Mouse (Mus musculus) heart, adult 2 months (tissue): ENCODE data around the gene Pax6. TPM values are rescaled to one million over a fixed set of nuclear protein-coding genes. Genes with fewer than 3 reads are reported as not detected.

ENCODE experiments used
- DNase-seq, 2 experiments: peaks; one replicate each; pipeline ENCODE4 v3.0.0; 2021
- H3K27ac ChIP-seq: fragments of 200-600 bp; 2 replicates; pipeline ENCODE4 v1.8.1; 2022
- H3K27me3 ChIP-seq: fragments of 200-500 bp; 2 replicates; pipeline ENCODE4 v1.6.1; 2012; ENCODE audit warnings: mild to moderate bottlenecking, low read length, inconsistent platforms, mixed read lengths; ENCODE audit not compliant: control insufficient read depth, insufficient read depth
- H3K36me3 ChIP-seq: fragments of 200-500 bp; 2 replicates; pipeline ENCODE4 v1.6.1; 2012; ENCODE audit warnings: low read length, inconsistent platforms; ENCODE audit not compliant: control insufficient read depth, insufficient read depth
- H3K4me1 ChIP-seq: fragments of 200-500 bp; 2 replicates; pipeline ENCODE4 v1.6.1; 2011; ENCODE audit warnings: low read length; ENCODE audit not compliant: control insufficient read depth, insufficient read depth
- H3K4me3 ChIP-seq: fragments of 200-600 bp; 2 replicates; pipeline ENCODE4 v1.8.1; 2022
- H3K79me2 ChIP-seq: fragments of 200-500 bp; replicated peaks from 2 replicates; pipeline ENCODE4 v1.6.1; 2012; ENCODE audit warnings: mild to moderate bottlenecking, inconsistent platforms, low read length, moderate library complexity, mixed read lengths; ENCODE audit not compliant: control insufficient read depth, insufficient read depth
- H3K9ac ChIP-seq: fragments of 200-500 bp; 2 replicates; pipeline ENCODE4 v1.6.1; 2012; ENCODE audit warnings: low read depth, mild to moderate bottlenecking, control low read depth, inconsistent platforms, low read length, mixed read lengths
- CTCF ChIP-seq: fragments of 200-600 bp; IDR thresholded peaks from 2 replicates; pipeline ENCODE4 v1.8.1; 2022; ENCODE audit warnings: antibody characterized with exemption, mild to moderate bottlenecking, moderate library complexity
- EP300 ChIP-seq: fragments of 200-500 bp; IDR thresholded peaks from 2 replicates; pipeline ENCODE4 v1.6.1; 2011; ENCODE audit warnings: low read depth, low read length, control low read depth; ENCODE audit not compliant: insufficient read depth
- POLR2A ChIP-seq: fragments of 200-500 bp; IDR thresholded peaks from 2 replicates; pipeline ENCODE4 v1.6.1; 2011; ENCODE audit warnings: mild to moderate bottlenecking, low read depth, low read length, control low read depth; ENCODE audit not compliant: insufficient read depth
- WGBS: fragments of 180-500 bp; shearing (Covaris S2); methylation state at CpG from one replicate; pipeline ENCODE4 v1.1.7; 2018; 5-methylcytosine and 5-hydroxymethylcytosine counted together
- intact Hi-C: fragments of 180-260 bp; cut with DNase I; formaldehyde crosslinking; loops from one replicate; pipeline ENCODE4 v1.15.1; 2025
- polyA plus RNA-seq: library from polyadenylated mRNA; depleted of rRNA; stranded (reverse); fragments of >200 nt; gene quantifications from 2 replicates; pipeline ENCODE4 v1.2.3, GENCODE M21; 2012
- total RNA-seq, 2 experiments: library from RNA; stranded (reverse); gene quantifications; 2 replicates each; pipeline ENCODE4 v1.2.3; 2021

Gene Pax6
- total and polyA plus RNA-seq, 3 experiments, result not detected

DNA sequence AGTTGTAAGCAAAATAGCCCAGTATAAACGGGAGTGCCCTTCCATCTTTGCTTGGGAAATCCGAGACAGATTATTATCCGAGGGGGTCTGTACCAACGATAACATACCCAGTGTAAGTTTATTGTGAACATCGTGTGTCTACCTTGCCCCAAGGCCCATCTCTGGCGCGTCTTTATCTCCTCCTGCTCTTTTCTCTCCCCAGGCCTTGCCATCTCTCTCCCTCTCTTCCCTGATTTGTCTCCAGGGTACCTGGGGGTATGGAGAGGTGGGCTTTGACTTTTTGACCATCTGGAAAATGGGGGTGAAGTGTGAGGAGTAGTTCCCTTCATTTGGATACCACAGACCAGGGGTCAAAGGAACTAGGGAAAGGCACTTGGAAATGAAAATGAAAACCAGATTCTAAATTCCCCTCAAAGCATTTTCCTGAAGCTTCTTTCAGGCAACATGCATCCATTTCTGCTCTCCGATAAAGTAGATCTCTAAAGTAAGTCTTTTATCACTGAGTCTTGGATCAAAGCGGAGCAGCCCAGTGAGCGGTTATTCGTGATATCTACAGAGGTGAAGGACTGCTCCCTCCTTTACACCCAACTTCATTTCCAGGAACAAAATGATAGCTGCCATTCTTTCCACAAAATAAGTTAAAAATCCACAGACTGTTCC, 16.4 kb downstream of the Pax6 start:
- intact Hi-C loops, result loop anchor here (10.0 kb wide), 3 partner anchors 220 to 560 kb away; partner anchors contain the start of genes Elp4, Immp1l and Wt1
- H3K4me3 ChIP-seq, result no peak overlapping the region
- WGBS, result 13% methylated on average over 11 of the region's 11 CpGs

GRCm38 (mm10) chr2:105685651-105686050, 17.0 kb downstream of the Pax6 start:
- no peak for DNase-seq
- WGBS, result 10% methylated on average over 11 of the region's 11 CpGs
- Histone ChIP-seq H3K4me1 (no peaks in the 10 kb centered on the region), H3K27me3 (peaks cover 43% of the 10 kb centered on the region), H3K4me3 (no peak overlapping the region), H3K36me3 (no peaks in the 10 kb centered on the region), H3K9ac (no peak overlapping the region), H3K27ac (no peak overlapping the region), H3K79me2 (no peaks in the 10 kb centered on the region)
- TF ChIP-seq POLR2A (no peak), CTCF (no peak), EP300 (no peak)
- intact Hi-C loops, result loop anchor here (10.0 kb wide), 3 partner anchors 219 to 561 kb away; partner anchors contain the start of genes Elp4, Immp1l and Wt1

More for the DNA sequence above, 16.4 kb downstream of the Pax6 start:
- H3K79me2 ChIP-seq, result no peaks in the 10 kb centered on the region
- no peak for DNase-seq
- no peak overlapping the region for H3K27ac ChIP-seq
- TF ChIP-seq POLR2A (no peak), EP300 (no peak), CTCF (no peak)
- H3K27me3 ChIP-seq, result peaks cover 44% of the 10 kb centered on the region
- H3K4me1 ChIP-seq, result no peaks in the 10 kb centered on the region
- H3K9ac ChIP-seq, result no peak overlapping the region
- H3K36me3 ChIP-seq, result no peaks in the 10 kb centered on the region

GRCm38 (mm10) chr2:105686363-105687316, 17.9 kb downstream of the Pax6 start:
- TF ChIP-seq POLR2A, result no peak
- no peak for TF ChIP-seq CTCF
- TF ChIP-seq EP300, result no peak
- Histone ChIP-seq H3K4me1 (no peaks in the 10 kb centered on the region), H3K9ac (no peak overlapping the region), H3K27me3 (peaks cover 34% of the 10 kb centered on the region), H3K27ac (no peak overlapping the region), H3K36me3 (no peaks in the 10 kb centered on the region), H3K4me3 (no peak overlapping the region), H3K79me2 (no peaks in the 10 kb centered on the region)
- intact Hi-C loops, result loop anchor here (10.0 kb wide), 3 partner anchors 218 to 562 kb away; partner anchors contain the start of genes Elp4, Immp1l and Wt1
- no peak for DNase-seq
- WGBS, result 6% methylated on average over 36 of the region's 36 CpGs

DNA sequence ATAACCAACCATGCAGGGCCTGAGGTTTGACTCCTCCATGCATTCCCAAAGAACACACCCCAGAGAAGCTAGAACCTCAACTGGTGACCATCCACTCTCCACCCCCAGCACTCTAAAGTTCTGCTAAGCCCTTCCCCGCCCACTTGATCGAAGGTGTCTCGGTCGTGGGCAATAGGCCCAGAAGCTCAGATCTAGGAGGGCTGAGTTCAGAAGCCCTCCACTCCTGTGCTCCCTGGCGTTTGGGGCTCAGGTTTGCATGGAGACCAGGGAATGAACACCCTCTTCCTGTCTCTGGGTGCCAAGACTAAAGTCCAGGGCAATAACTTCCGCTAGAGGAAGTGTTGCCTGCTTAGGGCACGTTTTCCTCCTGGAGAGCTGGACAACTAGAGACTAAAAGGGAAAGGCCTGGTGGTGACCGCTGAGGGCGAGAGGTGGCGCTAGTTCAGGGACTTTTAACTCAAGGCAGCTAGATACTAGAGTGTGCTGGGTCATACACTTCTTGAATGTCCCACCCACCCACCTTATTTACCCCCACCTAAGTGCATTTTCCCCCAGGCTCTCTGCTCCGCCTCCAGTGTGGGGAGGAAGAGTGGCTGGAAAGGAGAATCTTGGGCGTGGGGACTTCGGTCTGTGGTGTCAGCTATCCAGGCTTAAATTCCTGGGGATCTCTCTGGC, 18.8 kb downstream of the Pax6 start:
- H3K9ac ChIP-seq, result no peak overlapping the region
- WGBS, result 7% methylated on average over 13 of the region's 13 CpGs
- peaks cover 30% of the 10 kb centered on the region for H3K27me3 ChIP-seq
- H3K79me2 ChIP-seq, result no peaks in the 10 kb centered on the region
- no peak overlapping the region for H3K27ac ChIP-seq
- no peaks in the 10 kb centered on the region for H3K36me3 ChIP-seq
- H3K4me3 ChIP-seq, result no peak overlapping the region
- no peaks in the 10 kb centered on the region for H3K4me1 ChIP-seq
- TF ChIP-seq EP300, result no peak
- TF ChIP-seq CTCF, result peak; percentile 41
- TF ChIP-seq POLR2A, result no peak
- intact Hi-C loops, result loop anchor here (10.0 kb wide), 3 partner anchors 217 to 563 kb away; partner anchors contain the start of genes Elp4, Immp1l and Wt1
- DNase-seq, result no peak

DNA sequence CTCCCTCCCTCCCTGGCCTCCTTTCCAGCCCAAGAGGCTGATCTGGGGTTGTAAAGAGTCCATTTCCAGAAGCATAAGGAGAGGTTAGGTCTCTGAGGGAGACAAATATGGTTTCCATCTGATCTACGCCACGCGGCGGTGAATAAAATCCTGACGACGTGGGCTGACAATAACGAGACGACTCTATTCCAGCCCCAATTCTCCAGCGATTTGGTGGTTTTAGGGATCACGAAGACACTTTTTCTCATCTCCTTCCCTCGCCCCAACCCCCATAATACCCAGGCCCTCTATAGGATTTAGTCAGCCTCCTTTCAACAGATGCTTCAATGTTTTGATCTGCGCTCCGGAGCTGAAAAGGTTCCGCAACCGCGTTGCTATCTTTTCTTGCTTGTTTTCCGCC, 19.3 kb downstream of the Pax6 start:
- intact Hi-C loops, result loop anchor here (10.0 kb wide), 3 partner anchors 217 to 563 kb away; partner anchors contain the start of genes Elp4, Immp1l and Wt1
- no peak overlapping the region for H3K27ac ChIP-seq
- H3K9ac ChIP-seq, result no peak overlapping the region
- no peaks in the 10 kb centered on the region for H3K4me1 ChIP-seq
- no peak for DNase-seq
- no peak for TF ChIP-seq POLR2A
- no peak for TF ChIP-seq EP300
- TF ChIP-seq CTCF, result no peak
- H3K27me3 ChIP-seq, result peaks cover 26% of the 10 kb centered on the region
- 2% methylated on average over 17 of the region's 17 CpGs for WGBS
- peak overlapping the region; percentile 23; the same call in 1 of the 2 replicates for H3K4me3 ChIP-seq
- no peaks in the 10 kb centered on the region for H3K79me2 ChIP-seq
- no peaks in the 10 kb centered on the region for H3K36me3 ChIP-seq
